Mouse (Mus musculus): ENCODE results near the gene Thra. TPM values are rescaled to one million over a fixed set of nuclear protein-coding genes. Genes with fewer than 3 reads are reported as not detected.
"Not testable (repeated sequence)": the region's sequence is repeated elsewhere in the genome, so short reads cannot be mapped to it uniquely, and the experiment has no call there.

Thra gene
- polyA plus RNA-seq, 1 experiment from 2014 or later: 9.8 TPM

DNA sequence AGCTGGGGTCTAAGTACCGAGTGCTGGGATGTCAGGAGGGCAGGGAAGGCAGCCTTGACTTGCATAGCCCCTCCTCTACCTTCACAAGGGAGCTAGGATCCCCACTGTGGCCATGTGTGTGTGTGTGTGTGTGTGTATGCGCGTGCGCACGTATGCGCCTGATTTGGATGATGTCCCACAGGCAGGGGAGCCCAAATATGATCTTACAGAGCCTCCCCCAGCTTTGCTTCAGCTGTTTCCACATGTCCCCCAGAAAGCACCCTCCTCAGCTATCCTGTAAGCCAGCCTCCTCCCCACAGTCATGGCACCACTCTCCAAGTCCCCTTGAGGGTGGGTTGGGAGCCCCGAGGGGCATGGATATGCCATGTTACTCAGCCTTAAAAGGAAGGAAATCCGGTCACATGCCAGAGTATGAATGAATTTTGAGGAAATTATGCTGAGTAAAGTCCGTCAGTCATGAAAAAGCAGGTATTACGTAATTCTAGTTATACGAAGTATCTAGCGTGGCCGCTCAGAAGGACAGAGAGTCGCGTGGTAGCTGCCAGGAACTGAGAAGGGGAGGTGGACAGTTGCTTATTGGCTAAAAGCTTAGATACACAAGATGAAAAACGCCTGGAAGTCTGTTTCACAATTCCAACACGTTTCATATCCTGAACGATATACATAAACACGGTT is 32.0 kb upstream of the Thra start:
- WGBS (ENCODE audit: missing documents): 23% methylated on average over 19 of the region's 19 CpGs
- Histone ChIP-seq H3K4me3 (ENCODE audit: inconsistent target) (no peak overlapping the region; the same call in 1 of the 2 replicates), H3K27ac (peak overlapping the region; percentile 93), H3K36me3 (ENCODE audit: inconsistent target) (peaks cover 25% of the 10 kb centered on the region; the same call in 1 of the 2 replicates), H3K79me2 (ENCODE audit: inconsistent target) (no peaks in the 10 kb centered on the region)

DNA sequence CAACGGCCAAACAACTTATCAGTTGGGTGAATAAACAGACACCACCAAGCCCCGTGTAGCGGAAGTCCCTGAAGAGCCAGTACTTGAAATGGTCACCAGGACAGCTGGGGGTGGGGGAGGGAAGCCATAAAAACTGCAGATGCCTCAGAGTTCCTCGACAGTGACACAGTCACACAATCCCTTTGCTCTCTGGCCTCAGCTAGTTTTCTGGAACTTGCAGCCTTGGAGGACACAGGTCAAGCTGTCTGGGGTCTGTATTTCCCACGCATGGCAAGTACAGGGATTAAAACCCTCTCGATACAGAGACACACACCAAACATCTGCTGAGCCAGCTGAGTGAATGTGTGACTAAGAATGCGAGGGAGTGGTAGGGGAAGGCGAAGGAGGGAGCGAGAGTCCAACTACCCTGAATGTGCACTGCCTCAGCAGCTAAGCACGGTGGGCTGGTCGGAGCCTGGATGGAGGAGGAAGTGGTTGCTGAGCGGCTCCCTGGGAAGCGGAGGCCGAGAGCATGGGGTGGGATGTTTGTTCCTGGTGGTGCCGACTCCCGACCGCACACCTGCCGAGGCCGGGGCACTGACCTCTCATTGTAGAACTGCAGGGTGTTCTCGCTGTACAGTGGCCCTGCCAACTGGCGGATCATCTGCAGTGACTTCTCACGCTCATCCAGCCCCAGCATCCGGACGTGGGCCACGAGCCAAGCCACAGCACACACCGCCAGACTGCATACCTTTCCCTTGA is 31.3 kb upstream of the Thra start:
- Histone ChIP-seq H3K79me2 (ENCODE audit: inconsistent target) (no peaks in the 10 kb centered on the region), H3K36me3 (ENCODE audit: inconsistent target) (peaks cover 25% of the 10 kb centered on the region; the same call in 1 of the 2 replicates), H3K4me3 (ENCODE audit: inconsistent target) (peak overlapping the region; percentile 5; the same call in 1 of the 2 replicates), H3K27ac (peak overlapping the region; percentile 93)
- 7% methylated on average over 25 of the region's 26 CpGs for WGBS (ENCODE audit: missing documents)

DNA sequence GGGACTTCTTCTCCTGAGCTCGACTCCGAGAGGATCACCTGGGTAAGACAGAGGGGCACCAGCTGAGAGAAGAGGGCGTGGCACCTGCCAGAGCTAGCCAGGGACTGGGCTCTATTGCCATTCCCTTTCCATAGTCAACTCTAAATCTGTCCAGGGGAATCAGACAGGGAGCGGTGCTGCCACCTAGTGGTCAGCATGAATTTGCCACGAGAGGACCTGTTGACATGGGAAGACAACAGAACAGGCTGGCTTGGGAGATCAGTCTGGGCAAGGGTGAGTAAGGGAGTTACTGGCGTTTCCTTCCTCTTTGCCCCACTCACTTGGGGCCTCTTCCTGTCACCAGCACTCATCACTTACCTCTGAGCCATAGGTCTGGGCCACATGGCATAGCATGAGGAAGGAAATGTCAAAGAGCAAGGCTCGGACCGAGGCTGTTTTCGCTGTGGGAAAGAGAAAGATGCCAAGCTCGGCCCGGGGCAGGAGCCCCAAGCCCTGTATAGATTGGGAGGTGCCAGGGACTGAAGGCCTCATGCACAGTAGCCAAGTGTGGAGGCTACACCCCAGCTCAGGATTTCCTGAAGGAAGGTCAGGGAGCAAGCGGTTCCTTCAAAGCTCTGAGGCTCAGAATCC is 29.9 kb upstream of the Thra start:
- 11% methylated on average over 12 of the region's 12 CpGs for WGBS (ENCODE audit: missing documents)
- H3K4me3 ChIP-seq (ENCODE audit: inconsistent target): no peak overlapping the region
- H3K27ac ChIP-seq: peak overlapping the region; percentile 93
- H3K36me3 ChIP-seq (ENCODE audit: inconsistent target): peaks cover 14% of the 10 kb centered on the region; the same call in 1 of the 2 replicates
- no peaks in the 10 kb centered on the region for H3K79me2 ChIP-seq (ENCODE audit: inconsistent target)

DNA sequence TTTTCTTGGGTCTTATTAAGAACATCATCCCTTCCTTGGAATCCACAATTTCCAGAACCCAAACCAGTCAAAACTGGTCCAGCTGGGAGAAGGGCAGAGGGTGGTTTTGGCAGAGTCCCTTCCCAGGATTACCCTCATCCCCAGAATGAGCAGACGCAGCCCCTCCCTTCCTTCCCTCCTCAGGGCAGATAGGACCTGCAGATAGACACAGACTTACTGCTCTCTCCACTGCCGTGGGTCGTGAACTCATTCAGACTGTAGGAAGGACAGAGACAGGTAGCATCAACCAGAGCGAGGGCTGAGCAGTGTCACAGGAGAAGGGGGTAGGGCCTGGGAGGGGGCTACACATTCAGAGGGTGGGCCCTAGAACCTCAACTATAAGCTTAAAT is 29.4 kb upstream of the Thra start:
- WGBS (ENCODE audit: missing documents): 38% methylated on average over 4 of the region's 4 CpGs
- Histone ChIP-seq H3K36me3 (ENCODE audit: inconsistent target) (peaks cover 12% of the 10 kb centered on the region; the same call in 1 of the 2 replicates), H3K27ac (peak overlapping the region; percentile 93), H3K79me2 (ENCODE audit: inconsistent target) (no peaks in the 10 kb centered on the region), H3K4me3 (ENCODE audit: inconsistent target) (no peak overlapping the region)

DNA sequence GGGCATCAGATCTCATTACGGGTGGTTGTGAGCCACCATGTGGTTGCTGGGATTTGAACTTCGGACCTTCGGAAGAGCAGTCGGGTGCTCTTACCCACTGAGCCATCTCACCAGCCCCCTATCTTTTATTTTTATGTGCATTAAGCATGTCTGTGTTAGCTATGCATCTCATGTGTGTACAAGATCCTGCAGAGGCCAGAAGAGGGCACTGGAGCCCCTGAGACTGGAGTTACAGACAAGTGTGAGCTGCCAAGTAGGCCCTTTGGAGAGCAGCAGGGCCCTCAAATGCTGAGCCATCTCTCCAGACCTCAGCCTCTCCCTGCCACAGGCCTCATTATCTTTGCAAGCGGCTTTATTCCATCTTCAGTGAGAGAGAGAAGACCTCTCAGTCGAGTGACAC is 28.4 kb upstream of the Thra start:
- H3K27ac ChIP-seq; H3K36me3 ChIP-seq (ENCODE audit: inconsistent target); H3K4me3 ChIP-seq (ENCODE audit: inconsistent target); H3K79me2 ChIP-seq (ENCODE audit: inconsistent target): not testable (repeated sequence)
- 100% methylated on average over 2 of the region's 6 CpGs for WGBS (ENCODE audit: missing documents)

DNA sequence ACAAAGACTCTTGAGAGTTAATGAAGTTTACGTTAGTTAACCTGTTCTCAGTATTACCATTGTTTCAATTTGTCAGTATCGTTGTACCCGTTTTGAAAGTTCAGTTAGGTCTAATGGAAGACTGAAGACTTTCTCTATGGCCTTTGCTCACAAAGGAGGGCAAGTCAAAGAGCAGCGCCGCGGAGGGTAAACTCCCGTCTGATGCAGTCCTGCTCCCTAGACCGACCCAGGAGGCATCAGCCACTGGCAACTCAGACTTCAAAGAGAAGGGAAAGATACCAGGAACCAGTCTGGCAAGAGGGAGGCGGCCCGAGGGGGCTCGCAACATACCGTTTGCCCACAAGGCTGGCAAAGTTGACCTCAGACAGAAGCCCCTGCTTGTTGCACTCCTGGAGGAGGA is 26.7 kb upstream of the Thra start:
- no peak overlapping the region for H3K4me3 ChIP-seq (ENCODE audit: inconsistent target)
- H3K36me3 ChIP-seq (ENCODE audit: inconsistent target): no peaks in the 10 kb centered on the region; the same call in 1 of the 2 replicates
- no peak overlapping the region for H3K27ac ChIP-seq
- H3K79me2 ChIP-seq (ENCODE audit: inconsistent target): no peaks in the 10 kb centered on the region
- WGBS (ENCODE audit: missing documents): 74% methylated on average over 12 of the region's 12 CpGs

DNA sequence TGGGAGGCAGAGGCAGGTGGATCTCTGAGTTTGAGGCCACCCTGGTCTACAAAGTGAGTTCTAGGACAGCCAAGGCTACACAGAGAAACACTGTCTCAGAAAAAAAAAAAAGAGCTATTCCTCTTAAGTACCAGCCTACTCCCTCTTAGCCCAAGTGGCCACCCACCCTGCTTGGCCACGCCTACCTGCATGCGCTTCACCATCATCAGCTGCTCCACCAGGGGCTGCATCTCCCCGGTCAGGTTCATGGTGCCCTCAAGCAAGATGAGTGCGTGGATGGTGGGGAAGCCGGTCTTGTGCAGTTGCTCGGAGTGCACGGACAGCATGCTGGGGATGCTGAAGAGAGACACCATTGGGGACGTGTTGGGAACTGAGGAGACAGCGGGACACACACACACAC is 24.5 kb upstream of the Thra start:
- Histone ChIP-seq H3K27ac (no peak overlapping the region), H3K79me2 (ENCODE audit: inconsistent target) (no peaks in the 10 kb centered on the region), H3K4me3 (ENCODE audit: inconsistent target) (no peak overlapping the region), H3K36me3 (ENCODE audit: inconsistent target) (no peaks in the 10 kb centered on the region; the same call in 1 of the 2 replicates)
- WGBS (ENCODE audit: missing documents): 95% methylated on average over 8 of the region's 9 CpGs

DNA sequence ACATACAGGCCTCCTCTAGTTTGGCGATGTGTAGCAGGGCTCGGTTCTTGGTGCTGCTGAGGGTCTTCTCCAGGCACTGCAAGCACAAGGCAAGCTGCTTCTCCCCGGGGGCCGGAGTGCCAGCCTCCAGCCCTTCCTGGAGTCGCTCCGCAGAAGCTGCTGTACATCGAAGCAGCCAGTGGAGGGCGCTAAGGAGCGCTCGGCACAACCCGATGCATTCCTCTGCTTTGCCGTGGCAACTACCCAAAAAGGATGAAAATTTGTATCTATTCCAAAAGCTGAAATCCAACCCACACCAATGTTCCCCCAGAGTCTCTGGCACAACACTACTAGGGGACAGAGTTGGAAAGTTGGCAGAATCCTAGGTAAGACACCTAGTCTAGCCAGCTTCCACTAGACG is 22.5 kb upstream of the Thra start:
- 34% methylated on average over 13 of the region's 13 CpGs for WGBS (ENCODE audit: missing documents)
- Histone ChIP-seq H3K79me2 (ENCODE audit: inconsistent target) (no peaks in the 10 kb centered on the region), H3K27ac (no peak overlapping the region), H3K4me3 (ENCODE audit: inconsistent target) (no peak overlapping the region), H3K36me3 (ENCODE audit: inconsistent target) (no peaks in the 10 kb centered on the region; the same call in 1 of the 2 replicates)

DNA sequence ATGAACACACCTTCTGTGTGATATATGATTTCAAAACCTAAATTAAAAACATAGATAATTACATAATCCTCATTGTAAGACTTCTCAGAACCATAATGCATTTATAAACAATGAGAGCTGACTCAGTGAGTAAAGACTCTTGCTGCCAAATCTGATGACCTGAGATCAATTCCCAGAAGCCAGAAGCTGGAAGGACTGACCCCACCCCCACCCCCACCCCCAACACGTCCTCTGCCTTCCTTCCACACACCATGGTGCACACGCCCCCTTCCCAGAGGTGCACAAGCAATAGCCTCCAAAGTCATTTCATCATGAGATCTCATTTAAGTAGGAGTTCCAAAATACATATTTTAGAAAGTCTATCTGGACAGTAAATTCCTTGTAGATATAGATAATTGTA is 19.7 kb upstream of the Thra start:
- WGBS (ENCODE audit: missing documents): 100% methylated on average over 1 of the region's 2 CpGs
- H3K4me3 ChIP-seq (ENCODE audit: inconsistent target): no peak overlapping the region
- no peaks in the 10 kb centered on the region; the same call in 1 of the 2 replicates for H3K36me3 ChIP-seq (ENCODE audit: inconsistent target)
- no peak overlapping the region for H3K27ac ChIP-seq
- H3K79me2 ChIP-seq (ENCODE audit: inconsistent target): no peaks in the 10 kb centered on the region

DNA sequence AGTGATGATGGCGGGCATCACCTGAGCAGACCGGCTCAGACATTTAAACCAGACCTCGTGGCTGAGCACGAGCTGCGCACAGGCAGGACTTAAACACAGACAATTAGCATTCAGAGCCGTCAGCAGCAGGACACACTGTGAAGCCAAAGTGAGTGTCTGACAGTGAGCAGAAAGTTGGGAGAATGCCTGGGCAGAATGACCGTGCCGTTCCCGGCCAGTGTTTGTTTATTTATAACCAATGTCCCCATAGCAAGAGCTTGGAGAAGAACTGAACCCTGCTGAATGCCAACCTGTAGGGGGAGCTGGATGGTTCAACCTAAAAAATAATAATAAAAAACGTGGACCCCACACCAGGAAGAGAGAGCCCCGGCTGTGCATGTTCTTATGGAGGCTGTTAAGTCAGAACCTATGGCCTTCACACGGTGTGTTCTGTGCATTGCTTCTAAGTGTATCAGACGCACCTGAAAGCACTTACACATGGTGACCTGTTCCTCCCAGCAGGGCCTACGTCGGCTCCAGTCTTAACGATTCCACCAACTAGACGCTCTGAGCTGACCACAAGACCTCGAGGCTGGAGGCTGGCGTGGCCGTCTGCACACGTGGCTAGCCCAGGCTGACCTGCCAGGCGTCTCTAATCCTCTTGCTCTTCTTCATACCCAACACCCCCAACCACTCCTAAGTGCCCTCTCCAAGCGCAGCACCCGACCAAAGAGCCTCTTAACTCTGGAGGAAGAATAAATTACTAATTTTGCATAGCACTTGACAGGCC is 18.8 kb upstream of the Thra start:
- Histone ChIP-seq H3K4me3 (ENCODE audit: inconsistent target) (no peak overlapping the region), H3K79me2 (ENCODE audit: inconsistent target) (no peaks in the 10 kb centered on the region), H3K36me3 (ENCODE audit: inconsistent target) (no peaks in the 10 kb centered on the region), H3K27ac (no peak overlapping the region)
- WGBS (ENCODE audit: missing documents): 91% methylated on average over 23 of the region's 24 CpGs

DNA sequence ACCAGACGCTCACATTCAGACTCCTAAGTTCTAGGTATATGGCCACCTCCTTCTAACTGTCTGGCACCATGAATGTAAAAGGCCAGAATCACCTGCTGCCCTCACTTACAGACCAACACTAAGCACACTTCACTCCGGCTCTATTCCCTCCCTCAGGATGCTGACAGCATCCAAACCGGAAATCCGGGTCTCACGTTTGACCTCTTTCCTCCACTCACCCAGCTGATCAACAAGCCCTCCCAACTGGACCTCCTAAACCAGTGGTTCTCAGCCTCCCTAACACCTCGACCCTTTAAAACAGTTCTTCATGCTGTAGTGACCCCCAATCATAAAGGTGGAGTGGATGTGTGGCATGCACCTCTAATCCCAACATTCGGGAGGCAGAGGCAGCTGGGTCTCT is 17.3 kb upstream of the Thra start:
- Histone ChIP-seq H3K36me3 (ENCODE audit: inconsistent target) (no peaks in the 10 kb centered on the region), H3K27ac (no peak overlapping the region), H3K79me2 (ENCODE audit: inconsistent target) (no peaks in the 10 kb centered on the region), H3K4me3 (ENCODE audit: inconsistent target) (no peak overlapping the region)
- 80% methylated on average over 7 of the region's 7 CpGs for WGBS (ENCODE audit: missing documents)

DNA sequence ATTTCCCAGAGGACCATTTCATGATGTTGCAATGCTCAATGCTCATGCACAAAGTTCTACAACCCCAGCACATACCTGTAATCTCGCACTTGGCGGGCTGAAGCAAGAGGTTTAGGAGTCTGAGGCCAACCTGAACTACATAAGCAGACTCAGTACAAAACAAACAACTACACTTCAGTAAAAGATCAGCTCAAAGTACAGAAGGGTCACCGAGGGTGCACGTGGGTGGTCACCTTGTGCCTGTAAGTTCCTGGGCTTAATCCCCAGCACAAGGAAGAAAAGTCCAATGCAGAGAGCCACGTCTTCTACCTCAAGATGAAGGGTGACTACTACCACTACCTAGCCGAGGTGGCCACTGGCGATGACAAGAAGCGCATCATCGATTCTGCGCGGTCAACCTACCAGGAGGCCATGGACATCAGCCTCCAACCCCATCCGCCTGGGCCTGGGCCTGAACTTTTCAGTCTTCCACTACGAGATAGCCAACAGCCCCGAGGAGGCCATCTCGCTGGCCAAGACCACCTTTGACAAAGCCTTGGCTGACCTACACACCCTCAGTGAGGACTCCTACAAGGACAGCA is 14.4 kb upstream of the Thra start:
- H3K4me3 ChIP-seq (ENCODE audit: inconsistent target): no peak overlapping the region
- H3K36me3 ChIP-seq (ENCODE audit: inconsistent target): no peaks in the 10 kb centered on the region
- H3K79me2 ChIP-seq (ENCODE audit: inconsistent target): peaks cover 6% of the 10 kb centered on the region; the same call in 1 of the 2 replicates
- WGBS (ENCODE audit: missing documents): 96% methylated on average over 15 of the region's 15 CpGs
- no peak overlapping the region for H3K27ac ChIP-seq

DNA sequence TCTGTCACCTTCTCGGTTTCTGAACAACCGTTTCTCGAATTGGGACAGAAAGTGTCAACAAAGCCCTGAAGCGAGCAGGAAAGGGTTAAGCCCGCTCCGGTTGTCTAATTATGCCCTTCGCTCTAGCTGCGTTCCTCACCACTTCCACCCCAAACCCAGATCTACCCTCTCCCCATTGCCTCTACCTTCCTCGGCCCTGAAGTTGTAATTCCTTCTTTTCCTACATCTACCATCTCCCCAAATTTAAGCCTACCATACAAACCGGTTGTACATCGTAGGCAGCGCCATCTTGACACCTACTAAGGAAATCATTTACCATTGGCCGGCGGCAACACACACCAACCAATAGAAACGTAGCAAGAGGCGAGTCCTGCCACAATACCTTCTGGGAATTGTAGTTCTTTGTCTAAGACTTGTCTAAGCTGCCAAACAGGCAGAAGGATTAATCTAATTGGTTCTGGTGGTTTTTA is 11.3 kb upstream of the Thra start, which contains the start of gene Med24:
Gene Med24, minus strand, starts transcription at position 317 of the 470 bp plus-strand sequence.
- under 1% methylated on average over 16 of the region's 16 CpGs for WGBS (ENCODE audit: missing documents)
- Histone ChIP-seq H3K27ac (peak within 1 kb of the TSS; percentile 21), H3K36me3 (ENCODE audit: inconsistent target) (no peaks in the 10 kb centered on the region), H3K79me2 (ENCODE audit: inconsistent target) (peaks cover 6% of the 10 kb centered on the region; the same call in 1 of the 2 replicates), H3K4me3 (ENCODE audit: inconsistent target) (peak within 1 kb of the TSS; percentile 87)

DNA sequence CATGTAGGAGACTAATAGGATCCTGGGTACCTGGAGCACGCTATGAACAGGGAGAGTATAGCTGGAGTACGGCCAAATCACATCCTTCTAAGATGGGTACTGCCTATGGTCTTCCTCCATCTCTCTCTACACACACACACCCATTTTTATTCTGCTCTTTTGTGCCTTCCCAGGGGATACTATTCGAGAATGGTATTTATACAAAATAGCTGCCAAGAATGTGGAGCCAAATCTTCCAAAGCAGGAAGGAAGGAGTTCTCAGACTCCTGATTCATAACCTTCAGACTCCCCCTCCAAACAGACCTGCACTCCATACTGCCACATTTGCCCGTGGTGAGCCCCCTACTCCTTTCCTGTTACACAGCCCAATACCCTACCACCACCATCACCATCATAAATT is 9.7 kb upstream of the Thra start:
- Histone ChIP-seq H3K4me3 (ENCODE audit: inconsistent target) (no peak overlapping the region), H3K27ac (no peak overlapping the region), H3K36me3 (ENCODE audit: inconsistent target) (no peaks in the 10 kb centered on the region), H3K79me2 (ENCODE audit: inconsistent target) (peaks cover 6% of the 10 kb centered on the region; the same call in 1 of the 2 replicates)
- 86% methylated on average over 4 of the region's 4 CpGs for WGBS (ENCODE audit: missing documents)
